Mouse (Mus musculus) forebrain, embryonic 11.5 days (tissue): Measurements from ENCODE around the gene Olfr521. TPM values are rescaled to one million over a fixed set of nuclear protein-coding genes. Genes with fewer than 3 reads are reported as not detected.

Experiments used
- ATAC-seq: fragments of 200-750 bp; cut with Nextera tagmentation; replicated peaks from 2 replicates; pipeline ENCODE4 v1.8.0; 2017; ENCODE audit warnings: moderate TSS enrichment; ENCODE audit not compliant: low FRiP score
- DNase-seq: peaks from one replicate; pipeline ENCODE4 v3.0.0-alpha.2; 2017; ENCODE audit warnings: low spot score
- H3K27ac ChIP-seq: fragments of 300-500 bp; sonication (generic); 2 replicates; pipeline ENCODE4 v1.5.1; 2014; ENCODE audit warnings: low read depth, low read length
- H3K27me3 ChIP-seq: fragments of 300-500 bp; sonication (generic); 2 replicates; pipeline ENCODE4 v1.6.1; 2014; ENCODE audit warnings: mild to moderate bottlenecking, low read length, mixed read lengths; ENCODE audit not compliant: control insufficient read depth, insufficient read depth
- H3K36me3 ChIP-seq: fragments of 300-500 bp; sonication (generic); 2 replicates; pipeline ENCODE4 v1.6.1; 2014; ENCODE audit warnings: mild to moderate bottlenecking, low read length, moderate library complexity, mixed read lengths; ENCODE audit not compliant: control insufficient read depth, insufficient read depth
- H3K4me1 ChIP-seq: fragments of 300-500 bp; sonication (generic); replicated peaks from 2 replicates; pipeline ENCODE4 v1.6.1; 2014; ENCODE audit warnings: low read length, mixed read lengths; ENCODE audit not compliant: control insufficient read depth, insufficient read depth
- H3K4me2 ChIP-seq: fragments of 300-500 bp; sonication (generic); 2 replicates; pipeline ENCODE4 v1.6.1; 2014; ENCODE audit warnings: low read depth, mild to moderate bottlenecking, low read length, moderate library complexity, mixed read lengths; ENCODE audit not compliant: severe bottlenecking
- H3K4me3 ChIP-seq: fragments of 300-500 bp; sonication (generic); 2 replicates; pipeline ENCODE4 v1.5.1; 2014; ENCODE audit warnings: low read depth, low read length
- H3K9ac ChIP-seq: fragments of 300-500 bp; sonication (generic); 2 replicates; pipeline ENCODE4 v1.6.1; 2014; ENCODE audit warnings: low read length
- H3K9me3 ChIP-seq: fragments of 300-500 bp; sonication (generic); 2 replicates; pipeline ENCODE4 v1.6.1; 2016; ENCODE audit warnings: low read length, mixed read lengths; ENCODE audit not compliant: control insufficient read depth
- WGBS: fragments of 180-500 bp; shearing (Covaris S2); extraction: QIAGEN DNeasy Blood & Tissue Kit; methylation state at CpG from one replicate; pipeline ENCODE4 v1.1.7; 2014; 5-methylcytosine and 5-hydroxymethylcytosine counted together
- polyA plus RNA-seq: library from polyadenylated mRNA; unstranded; fragments of >200 nt; fragmentation: Nextera tagmentation; extraction: Ambion mirVana; gene quantifications from 2 replicates; pipeline ENCODE4 v1.2.1, GENCODE M21; 2014

Gene Olfr521
- polyA plus RNA-seq, 1 experiment from 2014 or later, result not detected

DNA sequence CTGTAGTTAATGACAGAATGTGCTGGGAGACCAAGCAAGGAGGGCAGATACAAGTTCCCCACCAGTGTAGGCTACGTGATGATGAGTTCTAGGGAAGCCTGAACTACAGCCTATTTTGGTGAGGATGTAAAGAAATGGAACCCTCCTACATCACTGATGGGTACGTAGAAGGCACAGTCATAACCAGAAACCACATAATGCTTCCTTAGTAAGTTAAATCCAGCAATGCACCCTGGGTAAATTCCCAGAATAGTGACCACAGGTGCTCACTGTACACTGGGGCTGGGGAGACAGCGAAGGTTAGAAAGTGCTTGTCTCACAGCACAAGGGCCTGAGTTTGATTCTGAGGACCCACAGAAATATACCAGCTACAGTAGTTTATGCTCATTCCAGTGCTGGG, 22.2 kb downstream of the Olfr521 start:
- ATAC-seq, result no peak
- WGBS, result 84% methylated on average over 3 of the region's 3 CpGs
- DNase-seq, result no peak
- H3K27me3 ChIP-seq, result no peaks in the 10 kb centered on the region
- no peaks in the 10 kb centered on the region for H3K9me3 ChIP-seq
- no peak overlapping the region for H3K4me2 ChIP-seq
- no peaks in the 10 kb centered on the region for H3K4me1 ChIP-seq
- no peak overlapping the region for H3K4me3 ChIP-seq
- no peaks in the 10 kb centered on the region for H3K36me3 ChIP-seq
- H3K27ac ChIP-seq, result no peak overlapping the region
- H3K9ac ChIP-seq, result no peak overlapping the region

DNA sequence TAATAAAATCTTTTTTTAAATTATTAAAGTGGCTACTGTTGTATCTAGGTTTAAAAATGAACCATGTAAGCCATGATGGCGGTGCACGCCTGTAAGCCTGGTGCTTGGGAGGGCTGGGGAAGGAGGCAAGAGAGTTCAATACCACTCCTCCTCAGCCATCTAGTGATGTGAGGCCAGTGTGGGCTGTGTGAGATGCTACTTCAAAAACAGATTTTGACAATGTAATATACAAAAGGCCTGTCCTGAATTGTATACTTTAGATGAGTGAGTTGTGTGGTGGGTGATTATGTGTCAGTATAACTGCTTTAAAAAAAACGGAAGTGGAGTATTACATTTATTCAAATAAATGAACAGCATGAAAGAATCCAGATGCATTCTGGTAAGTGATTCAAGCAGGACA, 23.5 kb downstream of the Olfr521 start:
- H3K9me3 ChIP-seq, result no peaks in the 10 kb centered on the region
- H3K4me3 ChIP-seq, result no peak overlapping the region
- no peaks in the 10 kb centered on the region for H3K36me3 ChIP-seq
- WGBS, result 76% methylated on average over 3 of the region's 3 CpGs
- no peaks in the 10 kb centered on the region for H3K27me3 ChIP-seq
- H3K4me2 ChIP-seq, result no peak overlapping the region
- no peak overlapping the region for H3K9ac ChIP-seq
- H3K4me1 ChIP-seq, result no peaks in the 10 kb centered on the region
- ATAC-seq (no peak), DNase-seq (no peak)
- no peak overlapping the region for H3K27ac ChIP-seq

- 55% methylated on average over 2 of the region's 2 CpGs for WGBS
- Histone ChIP-seq H3K9me3 (no peaks in the 10 kb centered on the region), H3K27ac (no peak overlapping the region), H3K27me3 (no peaks in the 10 kb centered on the region), H3K4me3 (no peak overlapping the region), H3K4me2 (no peak overlapping the region), H3K4me1 (no peaks in the 10 kb centered on the region), H3K36me3 (no peaks in the 10 kb centered on the region), H3K9ac (no peak overlapping the region)
- ATAC-seq (no peak), DNase-seq (no peak)
These were observed 24.6 kb downstream of the Olfr521 start for GRCm38 (mm10) chr7:99787935-99788334.

DNA sequence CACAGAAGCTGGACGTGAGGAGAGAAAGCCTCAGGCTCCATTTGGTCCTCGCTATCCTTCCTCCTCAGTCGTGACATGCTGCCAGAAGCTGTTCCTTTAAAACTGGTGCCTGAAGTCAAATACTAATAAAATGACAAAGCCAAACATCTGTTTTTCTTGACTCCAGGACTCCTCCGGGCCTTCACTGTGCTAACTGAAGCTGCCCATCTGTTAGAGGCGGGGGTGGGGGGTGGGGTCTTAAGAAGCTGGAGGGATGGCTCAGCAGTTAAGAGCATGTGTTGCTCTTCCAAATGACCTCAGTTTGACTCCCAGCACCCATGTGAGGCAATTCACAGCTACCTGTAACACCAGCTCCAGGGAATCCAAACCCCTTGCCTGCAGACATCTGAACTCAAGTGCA, 25.3 kb downstream of the Olfr521 start:
- Histone ChIP-seq H3K4me3 (no peak overlapping the region), H3K27me3 (no peaks in the 10 kb centered on the region), H3K4me1 (no peaks in the 10 kb centered on the region), H3K9me3 (no peaks in the 10 kb centered on the region), H3K4me2 (no peak overlapping the region), H3K36me3 (no peaks in the 10 kb centered on the region), H3K27ac (no peak overlapping the region), H3K9ac (no peak overlapping the region)
- WGBS, result 58% methylated on average over 5 of the region's 5 CpGs
- ATAC-seq (no peak), DNase-seq (no peak)

- WGBS, result 89% methylated on average over 10 of the region's 10 CpGs
- H3K9ac ChIP-seq, result no peak overlapping the region
- H3K36me3 ChIP-seq, result no peaks in the 10 kb centered on the region
- no peaks in the 10 kb centered on the region for H3K9me3 ChIP-seq
- H3K4me1 ChIP-seq, result no peaks in the 10 kb centered on the region
- H3K27me3 ChIP-seq, result no peaks in the 10 kb centered on the region
- DNase-seq (no peak), ATAC-seq (no peak)
- no peak overlapping the region for H3K27ac ChIP-seq
- H3K4me3 ChIP-seq, result no peak overlapping the region
- H3K4me2 ChIP-seq, result no peak overlapping the region
These were observed 27.5 kb downstream of the Olfr521 start for GRCm38 (mm10) chr7:99790816-99791215.

- H3K4me3 ChIP-seq, result no peak overlapping the region
- no peak overlapping the region for H3K9ac ChIP-seq
- DNase-seq (no peak), ATAC-seq (no peak)
- H3K36me3 ChIP-seq, result no peaks in the 10 kb centered on the region
- 69% methylated on average over 2 of the region's 2 CpGs for WGBS
- no peak overlapping the region for H3K4me2 ChIP-seq
- no peaks in the 10 kb centered on the region for H3K4me1 ChIP-seq
- no peak overlapping the region for H3K27ac ChIP-seq
- H3K27me3 ChIP-seq, result peaks cover 2% of the 10 kb centered on the region; the same call in 1 of the 2 replicates
- H3K9me3 ChIP-seq, result no peaks in the 10 kb centered on the region
These were observed 30.8 kb downstream of the Olfr521 start for GRCm38 (mm10) chr7:99794096-99794495.

GRCm38 (mm10) chr7:99795192-99795981, 32.1 kb downstream of the Olfr521 start:
- Histone ChIP-seq H3K9ac (no peak overlapping the region), H3K4me3 (peak overlapping the region; percentile 9; the same call in 1 of the 2 replicates), H3K4me1 (no peaks in the 10 kb centered on the region), H3K27me3 (peaks cover 2% of the 10 kb centered on the region; the same call in 1 of the 2 replicates), H3K27ac (no peak overlapping the region), H3K4me2 (peak overlapping the region; percentile 39), H3K9me3 (no peaks in the 10 kb centered on the region), H3K36me3 (no peaks in the 10 kb centered on the region)
- 12% methylated on average over 17 of the region's 17 CpGs for WGBS
- ATAC-seq (peak; percentile 76), DNase-seq (peak; percentile 58)

DNA sequence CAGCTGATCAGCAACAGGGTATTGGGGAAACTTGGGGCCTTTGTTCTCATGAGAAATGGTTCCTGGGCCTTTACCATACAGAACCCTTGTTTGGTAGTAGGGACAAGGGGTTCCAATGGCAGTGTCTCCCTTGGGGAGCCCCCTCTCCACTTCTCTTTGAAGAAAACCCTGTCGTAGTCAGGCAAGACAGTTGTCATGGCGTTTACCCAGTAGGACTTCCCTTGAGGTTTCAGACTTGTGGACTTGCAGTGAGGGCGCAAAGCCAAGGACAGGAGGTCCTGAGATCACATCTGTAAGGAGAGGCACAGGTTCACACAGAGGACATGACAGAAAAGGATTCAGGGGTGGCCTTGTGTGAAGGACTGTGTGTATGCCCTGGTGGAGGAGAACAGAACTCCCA, 33.2 kb downstream of the Olfr521 start:
- no peaks in the 10 kb centered on the region for H3K4me1 ChIP-seq
- no peaks in the 10 kb centered on the region for H3K36me3 ChIP-seq
- H3K9ac ChIP-seq, result no peak overlapping the region
- H3K27ac ChIP-seq, result no peak overlapping the region
- H3K4me3 ChIP-seq, result no peak overlapping the region
- ATAC-seq (no peak), DNase-seq (no peak)
- H3K9me3 ChIP-seq, result no peaks in the 10 kb centered on the region
- 61% methylated on average over 3 of the region's 3 CpGs for WGBS
- H3K4me2 ChIP-seq, result no peak overlapping the region
- H3K27me3 ChIP-seq, result peaks cover 2% of the 10 kb centered on the region; the same call in 1 of the 2 replicates

- H3K4me1 ChIP-seq, result no peaks in the 10 kb centered on the region
- 71% methylated on average over 3 of the region's 3 CpGs for WGBS
- H3K4me2 ChIP-seq, result no peak overlapping the region
- peaks cover 2% of the 10 kb centered on the region; the same call in 1 of the 2 replicates for H3K27me3 ChIP-seq
- no peak for ATAC-seq
- H3K9ac ChIP-seq, result no peak overlapping the region
- no peak overlapping the region for H3K27ac ChIP-seq
- DNase-seq, result no peak
- no peaks in the 10 kb centered on the region for H3K9me3 ChIP-seq
- H3K4me3 ChIP-seq, result no peak overlapping the region
- H3K36me3 ChIP-seq, result no peaks in the 10 kb centered on the region
These were observed 34.0 kb downstream of the Olfr521 start for GRCm38 (mm10) chr7:99797261-99797660.
